Mouse (Mus musculus): ENCODE results near the gene Gm20830. TPM values are rescaled to one million over a fixed set of nuclear protein-coding genes. Genes with fewer than 3 reads are reported as not detected.
"Not testable (repeated sequence)": the region's sequence is repeated elsewhere in the genome, so short reads cannot be mapped to it uniquely, and the experiment has no call there.

Gm20830 gene
- not detected in 2 replicates for polyA plus RNA-seq (2016; fragmentation: Nextera tagmentation; extraction: Ambion mirVana)

DNA sequence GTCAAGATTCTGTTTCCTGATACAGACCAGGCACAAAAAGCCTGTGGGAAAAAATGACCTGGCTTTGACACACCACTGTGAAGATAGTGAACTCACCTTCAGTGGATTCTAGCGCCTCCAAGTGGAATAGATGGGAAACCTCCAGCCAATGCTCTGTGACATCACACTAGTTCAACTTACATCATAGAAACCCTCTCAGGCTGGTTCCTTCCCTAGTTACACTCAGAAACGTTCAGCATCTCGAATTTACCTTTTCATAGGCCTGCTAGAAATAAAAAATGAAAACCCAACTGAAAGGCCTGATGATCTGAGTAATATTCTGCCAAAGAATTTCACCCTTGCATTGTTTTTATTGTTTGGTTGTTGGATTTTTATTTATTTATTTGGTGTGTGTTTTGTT is at the start of gene Gm20830:
Gene Gm20830, minus strand, starts transcription at position 101 of the 400 bp plus-strand sequence.
- DNase-seq (ENCODE audit: low spot score); H3K27me3 ChIP-seq (ENCODE audit: insufficient read depth, poor library complexity, severe bottlenecking); H3K4me1 ChIP-seq (replicated peaks); H3K36me3 ChIP-seq; H3K9me3 ChIP-seq; H3K4me3 ChIP-seq; H3K27ac ChIP-seq: not testable (repeated sequence)
- WGBS: 39% methylated on average over 3 of the region's 3 CpGs

Other genes with a start within 250 kb of the Gm20830 start
- not detected in 2 replicates for gene Gm21719, start 235.4 kb downstream of the Gm20830 start, polyA plus RNA-seq (2016; fragmentation: Nextera tagmentation; extraction: Ambion mirVana)

Measured in hindbrain, embryonic 10.5 days (tissue).